Mouse (Mus musculus) forebrain, postnatal 0 days (tissue): ENCODE data around the gene Bpnt1. TPM values are rescaled to one million over a fixed set of nuclear protein-coding genes. Genes with fewer than 3 reads are reported as not detected.
A peak's percentile ranks its signal among the peaks of the same experiment; 100 is the strongest.

Experiments used
- ATAC-seq: fragments of 200-750 bp; cut with Nextera tagmentation; 2 replicates; pipeline ENCODE4 v1.8.0; 2017; ENCODE audit warnings: mild to moderate bottlenecking, moderate library complexity
- DNase-seq: peaks from one replicate; pipeline ENCODE4 v3.0.0-alpha.2; 2015
- H3K27ac ChIP-seq: fragments of 300-500 bp; sonication (generic); 2 replicates; pipeline ENCODE4 v1.5.1; 2014; ENCODE audit warnings: low read depth, mild to moderate bottlenecking, antibody characterized with exemption, low read length, moderate library complexity, mixed read lengths
- H3K27me3 ChIP-seq: fragments of 300-500 bp; sonication (generic); 2 replicates; pipeline ENCODE4 v1.6.1; 2014; ENCODE audit warnings: mild to moderate bottlenecking, low read length, mixed read lengths; ENCODE audit not compliant: insufficient read depth
- H3K36me3 ChIP-seq: fragments of 300-500 bp; sonication (generic); 2 replicates; pipeline ENCODE4 v1.6.1; 2014; ENCODE audit warnings: mild to moderate bottlenecking, moderate library complexity; ENCODE audit not compliant: insufficient read depth
- H3K4me1 ChIP-seq: fragments of 300-500 bp; sonication (generic); 2 replicates; pipeline ENCODE4 v1.6.1; 2014; ENCODE audit warnings: antibody characterized with exemption; ENCODE audit not compliant: insufficient read depth
- H3K4me2 ChIP-seq: fragments of 300-500 bp; sonication (generic); 2 replicates; pipeline ENCODE4 v1.6.1; 2014; ENCODE audit warnings: low read depth, mild to moderate bottlenecking, moderate library complexity
- H3K4me3 ChIP-seq: fragments of 300-500 bp; sonication (generic); 2 replicates; pipeline ENCODE4 v1.5.1; 2014; ENCODE audit warnings: low read depth, low read length, mixed read lengths
- H3K9ac ChIP-seq: fragments of 300-500 bp; sonication (generic); 2 replicates; pipeline ENCODE4 v1.6.1; 2014; ENCODE audit warnings: mild to moderate bottlenecking
- H3K9me3 ChIP-seq: fragments of 300-500 bp; sonication (generic); 2 replicates; pipeline ENCODE4 v1.6.1; 2016; ENCODE audit warnings: low read length
- CTCF ChIP-seq: sonication (generic); IDR thresholded peaks from 2 replicates; pipeline ENCODE4 v1.5.1; 2016; ENCODE audit warnings: antibody characterized with exemption, control low read depth, low read depth
- WGBS: fragments of 180-500 bp; shearing (Covaris S2); extraction: QIAGEN DNeasy Blood & Tissue Kit; methylation state at CpG from one replicate; pipeline ENCODE4 v1.1.7; 2014; 5-methylcytosine and 5-hydroxymethylcytosine counted together
- microRNA counts: library from miRNA; unstranded; fragments of <30 nt; microRNA quantifications from one replicate; lab custom pipeline; 2015
- microRNA-seq, 2 experiments: library from miRNA; unstranded; fragments of <30 nt; microRNA quantifications; one replicate each; pipeline ENCODE4; 2016
- polyA plus RNA-seq: library from polyadenylated mRNA; unstranded; fragments of >200 nt; fragmentation: Nextera tagmentation; extraction: Ambion mirVana; gene quantifications from 2 replicates; pipeline ENCODE4 v1.2.1, GENCODE M21; 2015
- total RNA-seq: library from RNA; depleted of rRNA; stranded (reverse); fragments of >200 nt; gene quantifications from 2 replicates; pipeline ENCODE4 v1.2.3, GENCODE M21; 2014; rRNA removed

The Bpnt1 gene
- total and polyA plus RNA-seq, 2 experiments from 2014 or later, result 48.4 to 75.0 TPM

- H3K27ac ChIP-seq, result no peak overlapping the region
- WGBS, result 92% methylated on average over 2 of the region's 2 CpGs
- ATAC-seq (no peak), DNase-seq (no peak)
- H3K9ac ChIP-seq, result no peak overlapping the region
- H3K4me1 ChIP-seq, result no peaks in the 10 kb centered on the region
- H3K27me3 ChIP-seq, result no peaks in the 10 kb centered on the region
- H3K9me3 ChIP-seq, result no peaks in the 10 kb centered on the region
- H3K4me2 ChIP-seq, result no peak overlapping the region
- no peak for TF ChIP-seq CTCF
- H3K4me3 ChIP-seq, result no peak overlapping the region
- peaks cover 77% of the 10 kb centered on the region for H3K36me3 ChIP-seq
Observed at GRCm38 (mm10) chr1:185377429-185377828, 45.5 kb downstream of the Bpnt1 start.

DNA sequence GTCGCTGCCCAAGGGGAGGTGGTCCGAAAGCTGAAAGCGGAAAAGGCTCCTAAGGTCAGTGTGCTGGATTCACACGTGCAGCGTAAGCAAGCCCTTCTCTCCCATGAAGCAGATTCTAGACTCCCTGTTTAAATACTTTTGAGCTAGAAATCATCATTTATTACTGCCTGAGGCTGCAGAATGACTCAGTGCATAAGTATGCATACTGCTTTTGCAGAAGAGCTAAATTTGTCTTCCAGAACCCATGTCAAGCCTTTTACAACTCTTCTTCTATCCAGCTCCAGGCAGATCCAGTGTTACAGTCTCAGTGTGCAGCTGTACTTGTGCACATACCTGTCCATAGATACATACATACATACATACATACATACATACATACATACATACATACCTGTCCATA, 69.7 kb downstream of the Bpnt1 start:
- H3K9ac ChIP-seq, result no peak overlapping the region
- no peak for TF ChIP-seq CTCF
- H3K27ac ChIP-seq, result no peak overlapping the region
- peaks cover 69% of the 10 kb centered on the region for H3K36me3 ChIP-seq
- no peaks in the 10 kb centered on the region for H3K27me3 ChIP-seq
- no peaks in the 10 kb centered on the region for H3K4me1 ChIP-seq
- H3K9me3 ChIP-seq, result no peaks in the 10 kb centered on the region
- no peak for ATAC-seq
- H3K4me2 ChIP-seq, result no peak overlapping the region
- DNase-seq, result no peak
- WGBS, result 91% methylated on average over 5 of the region's 5 CpGs
- no peak overlapping the region for H3K4me3 ChIP-seq

DNA sequence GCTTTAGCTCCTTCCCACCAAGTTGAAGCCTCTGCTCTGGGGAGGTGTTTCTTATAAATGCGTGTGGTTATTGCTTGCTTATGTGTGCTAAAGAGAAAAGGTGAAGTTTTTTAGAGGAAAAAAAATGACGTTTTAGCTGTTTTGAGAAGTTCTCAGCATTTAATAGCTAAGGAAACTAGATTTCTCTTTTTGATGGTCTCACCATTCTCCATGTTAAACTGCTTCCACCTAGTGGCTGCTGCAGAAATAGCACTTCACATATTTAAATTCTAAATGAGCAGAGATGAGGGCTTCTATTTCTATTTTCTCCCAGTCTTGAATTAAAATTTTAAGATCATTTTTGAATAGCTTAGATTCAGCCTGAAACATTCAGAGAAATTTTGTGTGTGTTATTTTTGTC, 72.1 kb downstream of the Bpnt1 start:
- Histone ChIP-seq H3K9me3 (no peaks in the 10 kb centered on the region), H3K4me2 (no peak overlapping the region), H3K27ac (no peak overlapping the region), H3K4me3 (no peak overlapping the region), H3K27me3 (no peaks in the 10 kb centered on the region), H3K9ac (no peak overlapping the region), H3K4me1 (no peaks in the 10 kb centered on the region), H3K36me3 (peaks cover 67% of the 10 kb centered on the region)
- DNase-seq, result peak; percentile 68
- 35% methylated on average over 2 of the region's 2 CpGs for WGBS
- peak; percentile 73 for TF ChIP-seq CTCF
- ATAC-seq, result no peak

- DNase-seq, result no peak
- Histone ChIP-seq H3K4me3 (no peak overlapping the region), H3K36me3 (peaks cover 68% of the 10 kb centered on the region), H3K4me2 (no peak overlapping the region), H3K27me3 (no peaks in the 10 kb centered on the region), H3K9ac (no peak overlapping the region), H3K27ac (no peak overlapping the region), H3K4me1 (no peaks in the 10 kb centered on the region), H3K9me3 (no peaks in the 10 kb centered on the region)
- ATAC-seq, result no peak
- no peak for TF ChIP-seq CTCF
- 88% methylated on average over 10 of the region's 10 CpGs for WGBS
Observed at GRCm38 (mm10) chr1:185405921-185406320, 74.0 kb downstream of the Bpnt1 start.

MicroRNAs within 50 kb of the gene (microRNA counts, 519-probe panel; counts per million panel counts)
- 3,379 counts per million, percentile 30 among the panel's probes with 10 or more counts for microRNA mmu-miR-194 (lab: Ali Mortazavi, UCI)

Small RNA genes lying within 50 kb of the gene (microRNA-seq; reads per million reads assigned to microRNA genes)
- 1.2 reads per million in 2 experiments for gene Mir194-1
- gene Mir215, result 1.5 to 2.0 reads per million in 2 experiments

Other genes with a start within 250 kb of the Bpnt1 start
- gene Rab3gap2, start 128.0 kb upstream of the Bpnt1 start, total RNA-seq, result 30.2 and 37.3 TPM in 2 replicates
- 13.3 and 19.5 TPM in 2 replicates for gene Rab3gap2, start 128.0 kb upstream of the Bpnt1 start, polyA plus RNA-seq
- 36.9 and 38.1 TPM in 2 replicates for gene Iars2, start 2.8 kb upstream of the Bpnt1 start, total RNA-seq
- 9.8 and 15.2 TPM in 2 replicates for gene Iars2, start 2.8 kb upstream of the Bpnt1 start, polyA plus RNA-seq
- 94.9 and 114 TPM in 2 replicates for gene Eprs, start 30.9 kb downstream of the Bpnt1 start, total RNA-seq
- gene Eprs, start 30.9 kb downstream of the Bpnt1 start, polyA plus RNA-seq, result 109 and 121 TPM in 2 replicates
- gene Slc30a10, start 122.7 kb downstream of the Bpnt1 start, total RNA-seq, result 12.9 and 15.8 TPM in 2 replicates
- gene Slc30a10, start 122.7 kb downstream of the Bpnt1 start, polyA plus RNA-seq, result 3.2 and 5.0 TPM in 2 replicates